In genomic region chr11:34881528-34881927, GRCm38 (mm10) we compare ENCODE assay signal across 9 mouse cellular contexts. TPM values are rescaled to one million over a fixed set of nuclear protein-coding genes. Genes with fewer than 3 reads are reported as not detected.
DNase-seq lines count a peak whose midpoint lies in the region; ATAC-seq lines count a peak whose summit lies in the region.
"Had no signal": no experiment of that assay in that cellular context is flagged by ENCODE, and none has a peak within 500 bp of the region (broad histone marks: within the 10 kb centered on the region; RNA-seq: fewer than 3 reads in every experiment).

No protein-coding gene starts in this region.

- no peak overlapping the region for H3K27ac ChIP-seq in limb, embryonic 11.5 days (replicated peaks; ENCODE audit: low read depth, low read length)
- H3K27ac ChIP-seq in limb, embryonic 10.5 days, result no peak overlapping the region
- no peak overlapping the region for H3K27ac ChIP-seq in embryonic facial prominence, embryonic 14.5 days (replicated peaks; ENCODE audit: low read depth, low read length)

- 38% methylated on average over 5 of the region's 5 CpGs for whole genome bisulfite sequencing in limb, embryonic 11.5 days
- WGBS in limb, embryonic 10.5 days, result 47% methylated on average over 5 of the region's 5 CpGs
- WGBS in embryonic facial prominence, embryonic 14.5 days, result 30% methylated on average over 5 of the region's 5 CpGs

- peak; percentile 52 to 64 for DNase-seq in cerebellum, postnatal 14 days
- no peak for DNase-seq in cerebellum, adult 18-20 months
- DNase-seq in limb, embryonic 11.5 days (ENCODE audit: low spot score), result peak; percentile 32
- DNase-seq in limb, embryonic 10.5 days (ENCODE audit: low spot score), result no peak
- DNase-seq in embryonic facial prominence, embryonic 14.5 days (ENCODE audit: low spot score), result peak; percentile 77
- DNase-seq in lung, postnatal 25 days (ENCODE audit: low spot score), result peak; percentile 22
- no peak for DNase-seq in T-cell, adult 2 months (ENCODE audit: low spot score)
- DNase-seq in spleen, adult 18-20 months, result no peak

- no peak overlapping the region for H3K4me3 ChIP-seq in limb, embryonic 11.5 days (ENCODE audit: low read depth, low read length)
- H3K4me3 ChIP-seq in limb, embryonic 10.5 days, result no peak overlapping the region
- no peak overlapping the region for H3K4me3 ChIP-seq in embryonic facial prominence, embryonic 14.5 days (ENCODE audit: low read depth, low read length)

- 0 out of 2 replicates have a peak, but pooled peaks have one; percentile 44 for ATAC-seq in limb, embryonic 11.5 days (ENCODE audit: insufficient number of reproducible peaks, low FRiP score, low TSS enrichment, low read depth)
- peak; percentile 79 for ATAC-seq in embryonic facial prominence, embryonic 14.5 days (ENCODE audit: low read depth)

- H3K4me2 ChIP-seq in limb, embryonic 11.5 days (ENCODE audit: low read depth, severe bottlenecking), result no peak overlapping the region
- no peak overlapping the region for H3K4me2 ChIP-seq in embryonic facial prominence, embryonic 14.5 days (ENCODE audit: low read depth, low read length)

- H3K4me1 ChIP-seq in limb, embryonic 11.5 days (ENCODE audit: control insufficient read depth, insufficient read depth, low read length), result no peaks in the 10 kb centered on the region
- no peaks in the 10 kb centered on the region for H3K4me1 ChIP-seq in limb, embryonic 10.5 days
- H3K4me1 ChIP-seq in embryonic facial prominence, embryonic 14.5 days (ENCODE audit: control insufficient read depth, insufficient read depth, low read length), result no peaks in the 10 kb centered on the region

- H3K27me3 ChIP-seq in limb, embryonic 11.5 days (ENCODE audit: control insufficient read depth, insufficient read depth, low read length), result no peaks in the 10 kb centered on the region
- H3K27me3 ChIP-seq in limb, embryonic 10.5 days (ENCODE audit: low read depth, poor library complexity, severe bottlenecking), result peaks cover 12% of the 10 kb centered on the region
- no peaks in the 10 kb centered on the region for H3K27me3 ChIP-seq in embryonic facial prominence, embryonic 14.5 days (replicated peaks; ENCODE audit: control insufficient read depth, insufficient read depth, low read length)

- H3K9me3 ChIP-seq in limb, embryonic 11.5 days (ENCODE audit: control insufficient read depth, low read length), result no peaks in the 10 kb centered on the region
- H3K9me3 ChIP-seq in limb, embryonic 10.5 days (replicated peaks), result no peaks in the 10 kb centered on the region
- no peaks in the 10 kb centered on the region for H3K9me3 ChIP-seq in embryonic facial prominence, embryonic 14.5 days (ENCODE audit: control insufficient read depth, low read length)
- H3K9me3 ChIP-seq: G1E had no signal

- no peaks in the 10 kb centered on the region for H3K36me3 ChIP-seq in limb, embryonic 11.5 days (ENCODE audit: control insufficient read depth, insufficient read depth, low read length)
- H3K36me3 ChIP-seq in limb, embryonic 10.5 days, result no peaks in the 10 kb centered on the region
- no peaks in the 10 kb centered on the region for H3K36me3 ChIP-seq in embryonic facial prominence, embryonic 14.5 days (ENCODE audit: control insufficient read depth, insufficient read depth, low read length)
- H3K36me3 ChIP-seq: G1E had no signal

- no peak overlapping the region for H3K9ac ChIP-seq in limb, embryonic 11.5 days (ENCODE audit: low read length)
- no peak overlapping the region for H3K9ac ChIP-seq in embryonic facial prominence, embryonic 14.5 days (ENCODE audit: low read depth, low read length)

RNA-seq across cellular contexts. Expression of gene Spdl1, which starts 48.1 kb away (rescaled TPM):
- polyA plus RNA-seq in limb, embryonic 11.5 days (2014; fragmentation: Nextera tagmentation; extraction: Ambion mirVana), result 34.0 and 37.0 TPM in 2 replicates
- 33.5 and 33.9 TPM in 2 replicates for polyA plus RNA-seq in limb, embryonic 10.5 days (2016; fragmentation: Nextera tagmentation; extraction: Ambion mirVana)
- 15.2 and 16.8 TPM in 2 replicates for polyA plus RNA-seq in embryonic facial prominence, embryonic 14.5 days (2014; fragmentation: Nextera tagmentation; extraction: Ambion mirVana)

Comparison
In these comparisons a context has a peak if more than half of its experiments do, and no peak if none do; other contexts are left out.
1. DNase-seq: peak in cerebellum, postnatal 14 days (2 of 2), limb, embryonic 11.5 days (single experiment), embryonic facial prominence, embryonic 14.5 days (single experiment) and lung, postnatal 25 days (single experiment); none in cerebellum, adult 18-20 months (0 of 2), limb, embryonic 10.5 days (single experiment), T-cell, adult 2 months (single experiment) and spleen, adult 18-20 months (0 of 2).